Comparison of ENCODE assay signal across 33 mouse cellular contexts in the genomic region with DNA sequence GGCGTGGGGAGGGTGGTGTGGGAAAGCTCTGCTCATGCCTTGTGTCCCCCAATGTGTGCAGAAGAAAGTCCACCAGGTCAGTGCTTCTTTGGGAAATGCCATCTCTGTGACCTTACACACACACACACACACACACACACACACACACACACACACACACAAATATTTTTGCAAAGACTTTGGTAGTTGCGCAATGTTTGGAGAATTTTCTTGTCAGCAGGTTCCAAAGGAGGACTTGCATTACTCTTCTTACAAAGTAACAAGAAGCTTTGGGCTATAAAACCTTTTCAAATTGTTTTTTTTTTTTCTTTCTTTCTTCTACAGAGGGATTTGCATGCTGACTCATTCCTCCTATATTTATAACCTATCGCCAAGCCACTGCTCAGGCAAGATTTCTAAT. TPM values are rescaled to one million over a fixed set of nuclear protein-coding genes. Genes with fewer than 3 reads are reported as not detected.
DNase-seq lines count a peak whose midpoint lies in the region; ATAC-seq lines count a peak whose summit lies in the region.
"Had no signal": no experiment of that assay in that cellular context is flagged by ENCODE, and none has a peak within 500 bp of the region (broad histone marks: within the 10 kb centered on the region; RNA-seq: fewer than 3 reads in every experiment).

No protein-coding gene starts in this region.

- no peak overlapping the region for H3K4me3 ChIP-seq in embryonic facial prominence, embryonic 13.5 days
- no peak overlapping the region for H3K4me3 ChIP-seq in embryonic facial prominence, embryonic 10.5 days
- no peak overlapping the region for H3K4me3 ChIP-seq in midbrain, embryonic 13.5 days (replicated peaks)
- H3K4me3 ChIP-seq in midbrain, embryonic 10.5 days, result no peak overlapping the region
- H3K4me3 ChIP-seq in neural tube, embryonic 15.5 days (replicated peaks), result no peak overlapping the region
- H3K4me3 ChIP-seq: erythroblast, embryonic 14.5 days; forebrain, embryonic 12.5 days; heart, adult 2 months; limb, embryonic 15.5 days; midbrain, embryonic 12.5 days had no signal

- DNase-seq in embryonic facial prominence, embryonic 10.5 days (ENCODE audit: low spot score), result no peak
- DNase-seq in midbrain, embryonic 10.5 days (ENCODE audit: low spot score), result no peak
- DNase-seq in adipocyte (ENCODE audit: low spot score), result peak; percentile 33
- DNase-seq in left cerebral cortex, postnatal 36 days (ENCODE audit: low spot score in 2 of 2), result no peak
- no peak for DNase-seq in kidney, postnatal 10 days
- DNase-seq: adrenal gland, adult 2 months; cerebellum, adult 8-10 months; cerebellum, postnatal 36 days; gastrocnemius, postnatal 36 days; heart, adult 2 months; heart, postnatal 36 days; kidney, adult 9 months; kidney, postnatal 25 days; layer of hippocampus, postnatal 36 days; lung, postnatal 10 days; right cerebral cortex, postnatal 14 days; spleen, adult 18-20 months had no signal

- H3K27me3 ChIP-seq in embryonic facial prominence, embryonic 13.5 days, result no peaks in the 10 kb centered on the region
- no peaks in the 10 kb centered on the region for H3K27me3 ChIP-seq in embryonic facial prominence, embryonic 10.5 days (replicated peaks; ENCODE audit: low read depth, poor library complexity, severe bottlenecking)
- no peaks in the 10 kb centered on the region for H3K27me3 ChIP-seq in midbrain, embryonic 13.5 days
- no peaks in the 10 kb centered on the region for H3K27me3 ChIP-seq in midbrain, embryonic 10.5 days (ENCODE audit: low read depth, poor library complexity, severe bottlenecking)
- no peaks in the 10 kb centered on the region for H3K27me3 ChIP-seq in neural tube, embryonic 15.5 days (replicated peaks)
- H3K27me3 ChIP-seq: forebrain, embryonic 12.5 days; limb, embryonic 15.5 days; midbrain, embryonic 12.5 days had no signal

- 0 out of 2 replicates have a peak overlapping the region, but pooled peaks have one; percentile 28 for H3K27ac ChIP-seq in embryonic facial prominence, embryonic 13.5 days
- H3K27ac ChIP-seq in embryonic facial prominence, embryonic 10.5 days (replicated peaks), result no peak overlapping the region
- H3K27ac ChIP-seq in midbrain, embryonic 13.5 days, result 0 out of 2 replicates have a peak overlapping the region, but pooled peaks have one; percentile 14
- no peak overlapping the region for H3K27ac ChIP-seq in midbrain, embryonic 10.5 days (replicated peaks)
- 0 out of 2 replicates have a peak overlapping the region, but pooled peaks have one; percentile 11 for H3K27ac ChIP-seq in neural tube, embryonic 15.5 days (replicated peaks)
- H3K27ac ChIP-seq: forebrain, embryonic 12.5 days; heart, adult 2 months; midbrain, embryonic 12.5 days had no signal

- H3K9me3 ChIP-seq in embryonic facial prominence, embryonic 13.5 days, result no peaks in the 10 kb centered on the region
- no peaks in the 10 kb centered on the region for H3K9me3 ChIP-seq in embryonic facial prominence, embryonic 10.5 days
- H3K9me3 ChIP-seq in midbrain, embryonic 13.5 days, result no peaks in the 10 kb centered on the region
- no peaks in the 10 kb centered on the region for H3K9me3 ChIP-seq in midbrain, embryonic 10.5 days (replicated peaks)
- H3K9me3 ChIP-seq in neural tube, embryonic 15.5 days (replicated peaks), result no peaks in the 10 kb centered on the region
- H3K9me3 ChIP-seq: forebrain, embryonic 12.5 days; limb, embryonic 15.5 days; midbrain, embryonic 12.5 days had no signal

- peaks cover 11% of the 10 kb centered on the region; the same call in 1 of the 2 replicates for H3K4me1 ChIP-seq in embryonic facial prominence, embryonic 13.5 days
- no peaks in the 10 kb centered on the region for H3K4me1 ChIP-seq in embryonic facial prominence, embryonic 10.5 days
- H3K4me1 ChIP-seq in midbrain, embryonic 13.5 days (replicated peaks), result no peaks in the 10 kb centered on the region
- H3K4me1 ChIP-seq in midbrain, embryonic 10.5 days, result peaks cover 3% of the 10 kb centered on the region; the same call in 1 of the 2 replicates
- peaks cover 5% of the 10 kb centered on the region; the same call in 1 of the 2 replicates for H3K4me1 ChIP-seq in neural tube, embryonic 15.5 days
- H3K4me1 ChIP-seq: forebrain, embryonic 12.5 days; midbrain, embryonic 12.5 days had no signal

- intact Hi-C loops in left cerebral cortex, postnatal 36 days (cut with DNase I), result no loop called here

- WGBS in embryonic facial prominence, embryonic 13.5 days, result 72% methylated on average over 3 of the region's 3 CpGs
- WGBS in embryonic facial prominence, embryonic 10.5 days, result 91% methylated on average over 3 of the region's 3 CpGs
- 66% methylated on average over 3 of the region's 3 CpGs for WGBS in midbrain, embryonic 13.5 days
- WGBS in midbrain, embryonic 10.5 days, result 95% methylated on average over 3 of the region's 3 CpGs
- WGBS in neural tube, embryonic 15.5 days, result 66% methylated on average over 3 of the region's 3 CpGs

- no peaks in the 10 kb centered on the region for H3K36me3 ChIP-seq in embryonic facial prominence, embryonic 13.5 days
- no peaks in the 10 kb centered on the region for H3K36me3 ChIP-seq in embryonic facial prominence, embryonic 10.5 days (replicated peaks)
- no peaks in the 10 kb centered on the region for H3K36me3 ChIP-seq in midbrain, embryonic 13.5 days
- no peaks in the 10 kb centered on the region for H3K36me3 ChIP-seq in midbrain, embryonic 10.5 days
- H3K36me3 ChIP-seq in neural tube, embryonic 15.5 days, result no peaks in the 10 kb centered on the region
- H3K36me3 ChIP-seq: forebrain, embryonic 12.5 days; limb, embryonic 15.5 days; midbrain, embryonic 12.5 days had no signal

- H3K4me2 ChIP-seq in embryonic facial prominence, embryonic 13.5 days, result no peak overlapping the region
- no peak overlapping the region for H3K4me2 ChIP-seq in midbrain, embryonic 13.5 days (replicated peaks)
- no peak overlapping the region for H3K4me2 ChIP-seq in neural tube, embryonic 15.5 days
- H3K4me2 ChIP-seq: forebrain, embryonic 12.5 days; limb, embryonic 15.5 days; midbrain, embryonic 12.5 days had no signal

- no peak overlapping the region for H3K9ac ChIP-seq in embryonic facial prominence, embryonic 13.5 days
- no peak overlapping the region for H3K9ac ChIP-seq in midbrain, embryonic 13.5 days (replicated peaks)
- H3K9ac ChIP-seq in neural tube, embryonic 15.5 days (replicated peaks), result no peak overlapping the region
- H3K9ac ChIP-seq: forebrain, embryonic 12.5 days; limb, embryonic 15.5 days; midbrain, embryonic 12.5 days had no signal

- ATAC-seq in embryonic facial prominence, embryonic 13.5 days (ENCODE audit: insufficient number of reproducible peaks, insufficient read depth, low FRiP score, low TSS enrichment, low read depth), result no peak
- no peak for ATAC-seq in midbrain, embryonic 13.5 days
- no peak for ATAC-seq in neural tube, embryonic 15.5 days (ENCODE audit: low FRiP score)
- ATAC-seq: CD4-positive, CD25-positive, alpha-beta regulatory T cell, adult 4 months; hindbrain, embryonic 16.5 days; intestine, embryonic 16.5 days; Patski had no signal

RNA-seq across cellular contexts. Expression of a gene that starts 59.1 kb away (rescaled TPM):
- not detected in 2 replicates for polyA plus RNA-seq in embryonic facial prominence, embryonic 13.5 days (2015; fragmentation: Nextera tagmentation; extraction: Ambion mirVana)
- not detected in 2 replicates for polyA plus RNA-seq in embryonic facial prominence, embryonic 10.5 days (2016; fragmentation: Nextera tagmentation; extraction: Ambion mirVana)
- 0.94 TPM in 1 of 2 replicates, not detected in the other for polyA plus RNA-seq in midbrain, embryonic 13.5 days (2015; fragmentation: Nextera tagmentation; extraction: Ambion mirVana)
- not detected in 2 replicates for polyA plus RNA-seq in midbrain, embryonic 10.5 days (2016; fragmentation: Nextera tagmentation; extraction: Ambion mirVana)
- polyA plus RNA-seq in neural tube, embryonic 15.5 days (2015; fragmentation: Nextera tagmentation; extraction: Ambion mirVana), result 0.26 TPM in 1 of 2 replicates, not detected in the other
- total RNA-seq in left cerebral cortex, postnatal 36 days (2021), result not detected
- total RNA-seq: adrenal gland, adult 2 months; ES-E14; gastrocnemius, adult 18-20 months; gastrocnemius, postnatal 36 days; heart, adult 2 months; heart, postnatal 36 days; layer of hippocampus, adult 8-10 months; layer of hippocampus, postnatal 36 days had no signal
- polyA plus RNA-seq: adrenal gland, adult 2 months; CD4-positive, CD25-positive, alpha-beta regulatory T cell, adult 4 months; erythroblast, embryonic 14.5 days; forebrain, embryonic 12.5 days; heart, adult 2 months; heart, embryonic 14.5 days; intestine, embryonic 16.5 days; limb, embryonic 15.5 days; liver, embryonic 16.5 days; midbrain, embryonic 12.5 days; Patski had no signal

Comparison
In these comparisons a context has a peak if more than half of its experiments do, and no peak if none do; other contexts are left out.
1. H3K27ac ChIP-seq: peak in embryonic facial prominence, embryonic 13.5 days (single experiment), midbrain, embryonic 13.5 days (single experiment) and neural tube, embryonic 15.5 days (single experiment); none in embryonic facial prominence, embryonic 10.5 days (single experiment) and midbrain, embryonic 10.5 days (single experiment).